11 mouse cellular contexts compared by ENCODE assay signal in the genomic region with DNA sequence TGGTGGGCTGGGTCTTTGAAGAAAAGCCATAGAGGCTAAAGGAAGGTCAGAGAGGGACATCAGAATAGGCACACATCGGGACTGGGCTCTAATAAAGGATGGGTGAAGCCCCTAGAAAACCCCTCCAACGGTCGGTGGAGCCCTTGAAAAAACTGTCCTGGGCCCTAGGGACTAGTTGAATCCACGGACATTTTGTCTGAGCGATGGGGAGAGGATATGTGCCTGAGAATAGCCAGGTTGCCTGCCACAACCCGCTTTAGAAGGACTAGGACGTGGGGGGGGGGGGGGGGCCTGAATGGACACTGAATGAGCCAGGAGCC. TPM values are rescaled to one million over a fixed set of nuclear protein-coding genes. Genes with fewer than 3 reads are reported as not detected.
DNase-seq lines count a peak whose midpoint lies in the region; ATAC-seq and TF ChIP-seq lines count a peak whose summit lies in the region.
"Had no signal": no experiment of that assay in that cellular context is flagged by ENCODE, and none has a peak within 500 bp of the region (broad histone marks: within the 10 kb centered on the region; RNA-seq: fewer than 3 reads in every experiment).

No protein-coding gene starts in this region.

- H3K4me3 ChIP-seq in heart, embryonic 16.5 days (ENCODE audit: low read length) = peak overlapping the region; percentile 36
- peak overlapping the region; percentile 14 to 51; a peak in 3 of 4 replicates for H3K4me3 ChIP-seq in ES-E14 (ENCODE audit: insufficient read depth in 1 of 2, low read depth in 1 of 2, low read length in 2 of 2, poor library complexity in 1 of 2, severe bottlenecking in 1 of 2)
- peak overlapping the region; percentile 27 for H3K4me3 ChIP-seq in forebrain, embryonic 13.5 days
- H3K4me3 ChIP-seq in limb, embryonic 15.5 days = peak overlapping the region; percentile 27; the same call in 1 of the 2 replicates

- no peak for DNase-seq in heart, adult 11 months
- DNase-seq in ES-E14 (ENCODE audit: low read depth, low spot score) (no peak), liver (no peak)
- DNase-seq in spleen, postnatal 4 days (ENCODE audit: low spot score in 2 of 2) = no peak

- no peak overlapping the region for H3K27ac ChIP-seq in heart, embryonic 16.5 days (ENCODE audit: low read length)
- H3K27ac ChIP-seq in ES-E14 (ENCODE audit: insufficient read depth, low read depth, low read length, poor library complexity, severe bottlenecking) = no peak overlapping the region
- peak overlapping the region; percentile 86 for H3K27ac ChIP-seq in forebrain, embryonic 13.5 days
- H3K27ac ChIP-seq in limb, embryonic 15.5 days = no peak overlapping the region

- no peak for ATAC-seq in heart, embryonic 16.5 days (replicated peaks; ENCODE audit: extremely low read depth, insufficient read depth, low FRiP score)
- no peak; the same call in 1 of the 2 replicates for ATAC-seq in forebrain, embryonic 13.5 days
- ATAC-seq in limb, embryonic 15.5 days (ENCODE audit: insufficient number of reproducible peaks, low FRiP score, low TSS enrichment, low read depth) = no peak
- ATAC-seq in CD4-positive, CD25-positive, alpha-beta regulatory T cell, adult 4 months = no peak

- H3K4me1 ChIP-seq in heart, embryonic 16.5 days (ENCODE audit: control insufficient read depth, insufficient read depth, low read length) = peaks cover 3% of the 10 kb centered on the region; the same call in 1 of the 2 replicates
- H3K4me1 ChIP-seq in ES-E14 (ENCODE audit: control insufficient read depth in 2 of 2, insufficient read depth in 2 of 2, low read length in 2 of 2, poor library complexity in 1 of 2) = peaks cover 0 to 5% of the 10 kb centered on the region in 2 experiments; a peak in 1 of 4 replicates
- H3K4me1 ChIP-seq in forebrain, embryonic 13.5 days = peaks cover 16% of the 10 kb centered on the region
- peaks cover 14% of the 10 kb centered on the region; the same call in 1 of the 2 replicates for H3K4me1 ChIP-seq in limb, embryonic 15.5 days

- 1% methylated on average over 7 of the region's 7 CpGs for WGBS in heart, embryonic 16.5 days
- WGBS in forebrain, embryonic 13.5 days = 3% methylated on average over 7 of the region's 7 CpGs
- WGBS in limb, embryonic 15.5 days = 1% methylated on average over 7 of the region's 7 CpGs

- H3K9me3 ChIP-seq in heart, embryonic 16.5 days (replicated peaks; ENCODE audit: control insufficient read depth, low read length) = no peaks in the 10 kb centered on the region
- no peaks in the 10 kb centered on the region for H3K9me3 ChIP-seq in ES-E14 (ENCODE audit: control insufficient read depth, insufficient read depth, low read depth, low read length)
- no peaks in the 10 kb centered on the region for H3K9me3 ChIP-seq in forebrain, embryonic 13.5 days (replicated peaks)
- no peaks in the 10 kb centered on the region for H3K9me3 ChIP-seq in limb, embryonic 15.5 days

- no peaks in the 10 kb centered on the region for H3K36me3 ChIP-seq in heart, embryonic 16.5 days (ENCODE audit: control insufficient read depth, insufficient read depth)
- H3K36me3 ChIP-seq in ES-E14 (ENCODE audit: control insufficient read depth, insufficient read depth, low read length, poor library complexity, severe bottlenecking) = no peaks in the 10 kb centered on the region
- no peaks in the 10 kb centered on the region for H3K36me3 ChIP-seq in forebrain, embryonic 13.5 days (ENCODE audit: poor library complexity, severe bottlenecking)
- H3K36me3 ChIP-seq in limb, embryonic 15.5 days = no peaks in the 10 kb centered on the region

- H3K9ac ChIP-seq in heart, embryonic 16.5 days (ENCODE audit: low read length) = no peak overlapping the region
- no peak overlapping the region; the same call in 1 of the 2 replicates for H3K9ac ChIP-seq in ES-E14 (ENCODE audit: insufficient read depth, low read depth, low read length, poor library complexity, severe bottlenecking)
- peak overlapping the region; percentile 55 for H3K9ac ChIP-seq in forebrain, embryonic 13.5 days
- no peak overlapping the region for H3K9ac ChIP-seq in limb, embryonic 15.5 days

- peaks cover 85% of the 10 kb centered on the region for H3K27me3 ChIP-seq in heart, embryonic 16.5 days (ENCODE audit: control insufficient read depth, insufficient read depth, low read length)
- H3K27me3 ChIP-seq in forebrain, embryonic 13.5 days = peaks cover 85% of the 10 kb centered on the region
- H3K27me3 ChIP-seq in limb, embryonic 15.5 days = peaks cover 86% of the 10 kb centered on the region
- H3K27me3 ChIP-seq: CH12.LX had no signal

- peak overlapping the region; percentile 62 for H3K4me2 ChIP-seq in heart, embryonic 16.5 days (ENCODE audit: low read depth, low read length)
- H3K4me2 ChIP-seq in forebrain, embryonic 13.5 days = peak overlapping the region; percentile 59
- H3K4me2 ChIP-seq in limb, embryonic 15.5 days = peak overlapping the region; percentile 30; the same call in 1 of the 2 replicates

- in situ Hi-C loops in ES-E14 (cut with MboI; ENCODE audit: low sequenced_read_pairs in 2 of 2, unreplicated experiment in 2 of 2) = loop anchor here in 1 of 2 experiments (25.0 kb wide), 1 partner anchor 1443 kb away; a partner anchor contains a TSS

TF ChIP-seq in ES-E14, 5 proteins besides CTCF, POLR2A, EP300 and RAD21:
- TF ChIP-seq CHD2 (IDR thresholded peaks at IDR 0.05; ENCODE audit: low read depth, low read length) (no peak), ZC3H11A (IDR thresholded peaks at IDR 0.05; ENCODE audit: borderline replicate concordance, low read depth, low read length) (no peak), MAFK (IDR thresholded peaks at IDR 0.05; ENCODE audit: insufficient read depth, low read depth, low read length) (no peak), HCFC1 (IDR thresholded peaks at IDR 0.05; ENCODE audit: borderline replicate concordance, insufficient read depth, low read length) (no peak), ZNF384 (IDR thresholded peaks at IDR 0.05; ENCODE audit: low read depth, low read length) (no peak)
TF ChIP-seq in ES-E14: peak in this region for 0.

RNA-seq across cellular contexts. Expression of a gene that starts 7.0 kb away (rescaled TPM):
- polyA plus RNA-seq in heart, embryonic 16.5 days (2015; fragmentation: Nextera tagmentation; extraction: Ambion mirVana) = not detected in 2 replicates
- not detected in 2 replicates for total RNA-seq in ES-E14 (2012; rRNA removed)
- 48.4 and 62.0 TPM in 2 replicates for polyA plus RNA-seq in forebrain, embryonic 13.5 days (2015; fragmentation: Nextera tagmentation; extraction: Ambion mirVana)
- polyA plus RNA-seq in limb, embryonic 15.5 days (2015; fragmentation: Nextera tagmentation; extraction: Ambion mirVana) = 0.21 and 0.24 TPM in 2 replicates
- under 1 TPM in 1 of 2 experiments, not detected in 1; 0.24 TPM for polyA plus RNA-seq in CD4-positive, CD25-positive, alpha-beta regulatory T cell, adult 4 months (2017; shearing (Covaris generic))
- total RNA-seq: CH12.LX had no signal
- polyA plus RNA-seq: large intestine, adult 2 months; liver, embryonic 16.5 days had no signal

RNA-seq across cellular contexts. Expression of a gene that starts 10.4 kb away (rescaled TPM):
- polyA plus RNA-seq in heart, embryonic 16.5 days (2015; fragmentation: Nextera tagmentation; extraction: Ambion mirVana) = 0.05 TPM in 1 of 2 replicates, not detected in the other
- 0.32 and 0.36 TPM in 2 replicates for total RNA-seq in ES-E14 (2012; rRNA removed)
- polyA plus RNA-seq in forebrain, embryonic 13.5 days (2015; fragmentation: Nextera tagmentation; extraction: Ambion mirVana) = 10.8 and 15.1 TPM in 2 replicates
- polyA plus RNA-seq in limb, embryonic 15.5 days (2015; fragmentation: Nextera tagmentation; extraction: Ambion mirVana) = 0.14 and 0.15 TPM in 2 replicates
- not detected for polyA plus RNA-seq in CD4-positive, CD25-positive, alpha-beta regulatory T cell, adult 4 months (2017; shearing (Covaris generic))
- total RNA-seq: CH12.LX had no signal
- polyA plus RNA-seq: large intestine, adult 2 months had no signal

Comparison
In these comparisons a context has a peak if more than half of its experiments do, and no peak if none do; other contexts are left out.
1. RNA of a gene that starts 7.0 kb away (polyA plus RNA-seq): 48.4 to 62.0 TPM in forebrain, embryonic 13.5 days; 0.21 to 0.24 TPM in limb, embryonic 15.5 days, 0.24 TPM in CD4-positive, CD25-positive, alpha-beta regulatory T cell, adult 4 months and not detected in heart, embryonic 16.5 days; every median in the first group is over 10 times any median in the second.
2. RNA of a gene that starts 10.4 kb away (polyA plus RNA-seq): 10.8 to 15.1 TPM in forebrain, embryonic 13.5 days; 0.14 to 0.15 TPM in limb, embryonic 15.5 days, 0.05 TPM in heart, embryonic 16.5 days and not detected in CD4-positive, CD25-positive, alpha-beta regulatory T cell, adult 4 months; every median in the first group is over 10 times any median in the second.
3. Peak in every context shown above with its lines, with median percentiles within 50 percentile points of each other: H3K4me2 ChIP-seq and H3K4me3 ChIP-seq.